Mouse (Mus musculus) cerebellum, adult 11-12 months (tissue): ENCODE results near the gene Tmem256.

ENCODE experiments used
- DNase-seq: peaks from one replicate; pipeline ENCODE4 v3.0.0; 2022

Gene Tmem256

DNA sequence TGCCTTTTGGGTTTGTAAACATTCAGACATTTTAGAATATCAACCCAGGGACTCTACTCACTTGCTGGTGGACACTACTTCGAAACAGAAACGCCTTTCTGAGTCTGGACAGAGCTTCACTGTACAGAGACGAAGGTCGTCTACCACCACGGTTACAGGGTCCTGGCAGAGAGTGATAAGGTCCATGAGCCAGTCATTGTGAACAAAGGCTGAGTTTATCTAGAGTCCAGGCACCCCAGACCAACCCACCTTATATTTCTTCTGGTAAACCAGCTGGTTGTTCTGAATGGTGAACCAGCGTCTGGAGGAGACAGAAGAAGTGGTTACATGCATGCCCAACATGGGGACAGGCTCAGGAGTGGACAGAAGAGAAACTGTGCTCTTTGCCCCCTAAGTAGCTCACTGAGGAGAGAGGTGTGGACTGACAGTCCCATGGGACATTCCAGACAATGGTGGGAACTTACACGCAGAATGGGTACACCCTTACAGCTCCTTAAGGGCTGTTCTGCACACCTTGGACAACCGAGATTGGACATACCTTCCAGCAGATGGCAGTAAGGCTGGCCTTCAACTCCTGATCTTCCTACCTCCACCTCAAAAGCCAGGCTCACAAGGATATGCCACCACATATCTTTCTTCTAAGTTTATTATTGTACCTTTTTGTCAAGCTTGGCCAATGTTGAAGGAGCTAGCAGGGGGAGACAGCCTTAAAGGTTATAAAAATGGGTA is 48.8 kb downstream of the Tmem256 start:
- no peak for DNase-seq
